Comparison of ENCODE assay signal across 8 mouse cellular contexts in the genomic region with DNA sequence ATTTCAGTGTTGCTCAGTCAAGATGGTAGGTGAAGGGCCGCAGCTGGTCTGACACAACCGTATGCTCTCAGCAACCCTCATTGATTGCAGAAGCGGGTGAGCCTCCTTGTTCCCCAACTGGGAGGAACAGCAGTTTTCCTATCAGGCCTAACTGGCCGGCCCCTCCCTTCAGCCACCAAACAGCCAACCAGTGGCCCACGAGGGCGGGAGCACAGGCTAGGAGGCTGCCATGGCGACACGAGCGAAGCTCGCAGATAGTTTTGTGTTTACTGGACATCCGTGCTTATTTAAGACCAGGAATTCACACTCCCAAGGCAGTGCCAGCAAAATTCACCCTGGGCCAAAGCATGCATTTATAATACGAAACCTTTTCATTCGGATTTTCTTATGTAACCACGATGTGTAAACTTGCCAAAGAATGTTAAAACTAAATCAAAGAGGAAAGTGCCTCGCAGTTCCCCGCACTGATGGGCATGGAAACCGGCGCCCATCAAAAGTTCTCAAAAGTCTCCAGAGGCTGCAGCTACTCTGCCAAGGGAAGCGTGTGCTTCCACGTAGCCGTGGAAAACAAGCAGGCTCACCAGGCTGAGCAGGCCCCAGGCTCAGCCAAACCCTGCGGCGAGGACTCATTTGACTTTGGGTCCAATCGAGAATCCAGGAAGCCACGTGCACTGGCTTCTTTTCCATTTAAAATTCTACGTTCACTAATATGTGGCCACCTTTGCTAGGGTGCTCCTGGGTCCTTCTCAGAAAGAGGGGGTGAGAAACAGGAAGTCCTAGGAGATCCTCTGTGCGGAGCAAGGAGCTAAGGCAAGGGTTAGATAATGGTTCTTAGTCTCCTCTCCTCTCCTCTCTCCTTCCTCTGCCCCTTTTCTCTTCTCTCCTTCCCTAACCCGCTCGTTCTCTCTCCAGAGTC. TPM values are rescaled to one million over a fixed set of nuclear protein-coding genes. Genes with fewer than 3 reads are reported as not detected.
DNase-seq lines count a peak whose midpoint lies in the region; ATAC-seq and TF ChIP-seq lines count a peak whose summit lies in the region.

No protein-coding gene starts in this region.

- no peak overlapping the region for H3ac ChIP-seq in myocyte (ENCODE audit: control insufficient read depth, insufficient read length)

- peak; percentile 73 for DNase-seq in ES-CJ7 (ENCODE audit: low read depth, low spot score)
- DNase-seq in cerebellum, adult 11 months = peak; percentile 31
- DNase-seq in kidney, postnatal 25 days = peak; percentile 84 to 92
- DNase-seq in spleen, postnatal 4 days (ENCODE audit: low spot score in 2 of 2) = peak; percentile 64 to 79

- no peak for TF ChIP-seq POLR2A in myocyte (IDR thresholded peaks at IDR 0.05; ENCODE audit: insufficient read length, low read depth)

- H3K4me1 ChIP-seq in forebrain, embryonic 12.5 days = peaks cover 23% of the 10 kb centered on the region
- peaks cover 11% of the 10 kb centered on the region for H3K4me1 ChIP-seq in heart, embryonic 16.5 days (ENCODE audit: control insufficient read depth, insufficient read depth, low read length)
- H3K4me1 ChIP-seq in liver, embryonic 12.5 days = peaks cover 32% of the 10 kb centered on the region

- H3K4me2 ChIP-seq in forebrain, embryonic 12.5 days = peak overlapping the region; percentile 62
- peak overlapping the region; percentile 70 for H3K4me2 ChIP-seq in heart, embryonic 16.5 days (ENCODE audit: low read depth, low read length)
- H3K4me2 ChIP-seq in liver, embryonic 12.5 days = peak overlapping the region; percentile 75
- H3K4me2 ChIP-seq in myocyte (ENCODE audit: low read depth) = peak overlapping the region; percentile 62

- peak; percentile 94 for ATAC-seq in forebrain, embryonic 12.5 days (ENCODE audit: low FRiP score)
- ATAC-seq in heart, embryonic 16.5 days (replicated peaks; ENCODE audit: extremely low read depth, insufficient read depth, low FRiP score) = peak; percentile 92
- peak; percentile 82 for ATAC-seq in liver, embryonic 12.5 days

- peak overlapping the region; percentile 35 for H3K4me3 ChIP-seq in forebrain, embryonic 12.5 days (replicated peaks)
- peak overlapping the region; percentile 58 for H3K4me3 ChIP-seq in heart, embryonic 16.5 days (ENCODE audit: low read length)
- peak overlapping the region; percentile 46 for H3K4me3 ChIP-seq in liver, embryonic 12.5 days
- no peak overlapping the region for H3K4me3 ChIP-seq in myocyte

- no peaks in the 10 kb centered on the region for H3K36me3 ChIP-seq in forebrain, embryonic 12.5 days (replicated peaks)
- no peaks in the 10 kb centered on the region for H3K36me3 ChIP-seq in heart, embryonic 16.5 days (ENCODE audit: control insufficient read depth, insufficient read depth)
- H3K36me3 ChIP-seq in liver, embryonic 12.5 days = no peaks in the 10 kb centered on the region
- no peaks in the 10 kb centered on the region for H3K36me3 ChIP-seq in myocyte (ENCODE audit: control insufficient read depth, insufficient read depth)

- peak overlapping the region; percentile 42 for H3K9ac ChIP-seq in forebrain, embryonic 12.5 days
- H3K9ac ChIP-seq in heart, embryonic 16.5 days (ENCODE audit: low read length) = peak overlapping the region; percentile 68
- H3K9ac ChIP-seq in liver, embryonic 12.5 days = peak overlapping the region; percentile 37; the same call in 1 of the 2 replicates

- H3K9me3 ChIP-seq in forebrain, embryonic 12.5 days = no peaks in the 10 kb centered on the region
- H3K9me3 ChIP-seq in heart, embryonic 16.5 days (replicated peaks; ENCODE audit: control insufficient read depth, low read length) = no peaks in the 10 kb centered on the region
- H3K9me3 ChIP-seq in liver, embryonic 12.5 days (replicated peaks) = no peaks in the 10 kb centered on the region

- H3K27me3 ChIP-seq in forebrain, embryonic 12.5 days = no peaks in the 10 kb centered on the region
- no peaks in the 10 kb centered on the region for H3K27me3 ChIP-seq in heart, embryonic 16.5 days (ENCODE audit: control insufficient read depth, insufficient read depth, low read length)
- no peaks in the 10 kb centered on the region for H3K27me3 ChIP-seq in liver, embryonic 12.5 days (replicated peaks)
- no peaks in the 10 kb centered on the region for H3K27me3 ChIP-seq in myocyte (ENCODE audit: control insufficient read depth, insufficient read depth, insufficient read length)

- 0 out of 2 replicates have a peak overlapping the region, but pooled peaks have one; percentile 20 for H3K27ac ChIP-seq in forebrain, embryonic 12.5 days
- peak overlapping the region; percentile 37; the same call in 1 of the 2 replicates for H3K27ac ChIP-seq in heart, embryonic 16.5 days (ENCODE audit: low read length)
- H3K27ac ChIP-seq in liver, embryonic 12.5 days = 0 out of 2 replicates have a peak overlapping the region, but pooled peaks have one; percentile 33

- 7% methylated on average over 29 of the region's 29 CpGs for WGBS in forebrain, embryonic 12.5 days
- whole genome bisulfite sequencing in heart, embryonic 16.5 days = 12% methylated on average over 29 of the region's 29 CpGs
- 7% methylated on average over 29 of the region's 29 CpGs for WGBS in liver, embryonic 12.5 days (ENCODE audit: insufficient replicate concordance)

- no peaks in the 10 kb centered on the region for H3K79me2 ChIP-seq in myocyte (ENCODE audit: control insufficient read depth, insufficient read depth)

TF ChIP-seq in myocyte, 11 proteins besides CTCF, POLR2A, EP300 and RAD21:
- TF ChIP-seq CEBPB (IDR thresholded peaks at IDR 0.05; ENCODE audit: insufficient read depth, poor library complexity, severe bottlenecking) = no peak
- TF ChIP-seq MAX (IDR thresholded peaks at IDR 0.05; ENCODE audit: low read depth) = no peak
- TF ChIP-seq E2F4 (IDR thresholded peaks at IDR 0.05; ENCODE audit: insufficient read depth) = no peak
- no peak for TF ChIP-seq USF1 (IDR thresholded peaks at IDR 0.05; ENCODE audit: low read depth)
- no peak for TF ChIP-seq TCF12 (IDR thresholded peaks at IDR 0.05; ENCODE audit: insufficient read depth, poor library complexity, severe bottlenecking)
- TF ChIP-seq MYOG (IDR thresholded peaks at IDR 0.05; ENCODE audit: control insufficient read depth in 1 of 3, insufficient read depth in 1 of 3, insufficient read length in 2 of 3, low read depth in 2 of 3) = no peak
- TF ChIP-seq SRF (IDR thresholded peaks at IDR 0.05; ENCODE audit: control insufficient read depth, insufficient read length, low read depth) = no peak
- no peak for TF ChIP-seq TCF3 (IDR thresholded peaks at IDR 0.05; ENCODE audit: insufficient read length, low read depth)
- no peak for TF ChIP-seq REST (IDR thresholded peaks at IDR 0.05; ENCODE audit: insufficient read depth, insufficient read length)
- no peak for TF ChIP-seq POLR2AphosphoS2 (IDR thresholded peaks at IDR 0.05; ENCODE audit: insufficient read length, low read depth)
- no peak for TF ChIP-seq MYOD1 (IDR thresholded peaks at IDR 0.05; ENCODE audit: control insufficient read depth in 1 of 3, insufficient read length in 2 of 3, low read depth in 2 of 3)

RNA-seq across cellular contexts. Expression of a gene that starts 51.7 kb away (rescaled TPM):
- 0.35 and 0.41 TPM in 2 replicates for polyA plus RNA-seq in forebrain, embryonic 12.5 days (2016; fragmentation: Nextera tagmentation; extraction: Ambion mirVana)
- polyA plus RNA-seq in heart, embryonic 16.5 days (2015; fragmentation: Nextera tagmentation; extraction: Ambion mirVana) = 0.18 TPM in 1 of 2 replicates, not detected in the other
- 0.17 TPM in 1 of 2 replicates, not detected in the other for polyA plus RNA-seq in liver, embryonic 12.5 days (2016; fragmentation: Nextera tagmentation; extraction: Ambion mirVana)
- polyA plus RNA-seq in myocyte (2012; fragmentation: generic; extraction: Trizol) = not detected

RNA-seq across cellular contexts. Expression of a gene that starts 57.2 kb away (rescaled TPM):
- 18.2 and 20.7 TPM in 2 replicates for polyA plus RNA-seq in forebrain, embryonic 12.5 days (2016; fragmentation: Nextera tagmentation; extraction: Ambion mirVana)
- 3.9 and 4.7 TPM in 2 replicates for polyA plus RNA-seq in heart, embryonic 16.5 days (2015; fragmentation: Nextera tagmentation; extraction: Ambion mirVana)
- polyA plus RNA-seq in liver, embryonic 12.5 days (2016; fragmentation: Nextera tagmentation; extraction: Ambion mirVana) = 6.0 and 7.1 TPM in 2 replicates
- polyA plus RNA-seq in myocyte (2012; fragmentation: generic; extraction: Trizol) = 0.12 TPM

Comparison
In these comparisons a context has a peak if more than half of its experiments do, and no peak if none do; other contexts are left out.
1. DNase-seq: peak in every context shown above with its lines; median percentile 88 in kidney, postnatal 25 days; 73 in ES-CJ7; 72 in spleen, postnatal 4 days; 31 in cerebellum, adult 11 months.